Mouse (Mus musculus): Measurements from ENCODE around the gene Crlf3.

- TF ChIP-seq POLR2A (IDR thresholded peaks at IDR 0.05; ENCODE audit: insufficient read length, low read depth): no peak
- no peak for TF ChIP-seq USF1 (IDR thresholded peaks at IDR 0.05; ENCODE audit: low read depth)
- TF ChIP-seq MAX (IDR thresholded peaks at IDR 0.05; ENCODE audit: low read depth): no peak
- peak in 2 of 3 experiments; percentile 9 to 18 for TF ChIP-seq MYOG (IDR thresholded peaks at IDR 0.05; ENCODE audit: control insufficient read depth in 1 of 3, insufficient read depth in 1 of 3, insufficient read length in 2 of 3, low read depth in 2 of 3)
- no peak for TF ChIP-seq POLR2AphosphoS2 (IDR thresholded peaks at IDR 0.05; ENCODE audit: insufficient read length, low read depth)
- TF ChIP-seq MYOD1 (IDR thresholded peaks at IDR 0.05; ENCODE audit: control insufficient read depth in 1 of 3, insufficient read length in 2 of 3, low read depth in 2 of 3): peak in 2 of 3 experiments; percentile 17 to 56
- TF ChIP-seq E2F4 (IDR thresholded peaks at IDR 0.05; ENCODE audit: insufficient read depth): no peak
- TF ChIP-seq TCF12 (IDR thresholded peaks at IDR 0.05; ENCODE audit: insufficient read depth, poor library complexity, severe bottlenecking): no peak
- TF ChIP-seq REST (IDR thresholded peaks at IDR 0.05; ENCODE audit: insufficient read depth, insufficient read length): no peak
- TF ChIP-seq SRF (IDR thresholded peaks at IDR 0.05; ENCODE audit: control insufficient read depth, insufficient read length, low read depth): no peak
Observed at GRCm38 (mm10) chr11:80085356-80086055, 4.7 kb upstream of the Crlf3 start.
